Mouse (Mus musculus) thymus, adult 2 months (tissue): ENCODE results near the gene Tubb4b.

Experiments
- CTCF ChIP-seq: fragments of 200-500 bp; IDR thresholded peaks from 2 replicates; pipeline ENCODE4 v1.5.1; 2012; ENCODE audit warnings: mild to moderate bottlenecking, control low read depth, low read length, moderate library complexity, borderline replicate concordance; ENCODE audit not compliant: control insufficient read depth, poor library complexity, insufficient read depth; ENCODE audit errors: extremely low read depth
- POLR2A ChIP-seq: fragments of 200-500 bp; IDR thresholded peaks from 2 replicates; pipeline ENCODE4 v1.6.1; 2012; ENCODE audit warnings: mild to moderate bottlenecking, low read length, control low read depth, moderate library complexity; ENCODE audit not compliant: control insufficient read depth, poor library complexity, insufficient read depth; ENCODE audit errors: extremely low read depth

- TF ChIP-seq CTCF (no peak), POLR2A (no peak)
Measured at GRCm38 (mm10) chr2:25225811-25226379, 1.4 kb upstream of the Tubb4b start.
